ENCODE assay signal across 17 mouse cellular contexts in the genomic region with DNA sequence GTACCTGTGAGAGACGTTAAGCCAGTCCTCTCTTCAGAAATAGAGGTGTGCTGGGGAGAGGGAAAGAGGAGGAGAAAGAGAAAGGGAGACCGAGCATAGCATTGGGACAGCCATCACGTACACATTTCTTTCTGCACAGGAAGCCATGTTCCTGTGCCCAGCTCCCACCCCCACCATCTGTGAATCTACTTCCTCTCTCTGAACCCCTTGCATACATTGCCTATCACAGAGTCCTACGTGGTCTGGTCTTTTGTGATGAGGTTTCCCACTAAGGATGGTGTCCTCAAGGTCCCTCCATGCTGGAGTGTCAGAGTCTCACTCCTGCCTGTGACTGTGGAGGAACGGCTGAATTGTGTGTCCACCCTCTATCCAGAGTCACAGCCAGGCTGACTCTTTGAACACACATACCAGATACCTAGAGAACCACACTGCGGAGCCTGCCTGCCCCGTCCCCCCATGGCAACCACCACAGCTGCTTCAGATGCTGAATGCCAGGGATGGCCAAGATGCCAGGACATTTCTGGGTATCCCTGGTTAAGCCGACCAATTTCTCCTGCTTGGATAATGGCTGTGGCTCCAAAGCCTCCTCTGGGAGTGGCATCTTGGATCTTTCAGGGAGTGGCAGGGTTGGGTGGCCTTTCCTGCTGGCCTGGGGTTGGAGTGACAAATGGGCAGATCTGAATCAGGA. TPM values are rescaled to one million over a fixed set of nuclear protein-coding genes. Genes with fewer than 3 reads are reported as not detected.
DNase-seq lines count a peak whose midpoint lies in the region; ATAC-seq and TF ChIP-seq lines count a peak whose summit lies in the region.
"Had no signal": no experiment of that assay in that cellular context is flagged by ENCODE, and none has a peak within 500 bp of the region (broad histone marks: within the 10 kb centered on the region; RNA-seq: fewer than 3 reads in every experiment).

No protein-coding gene starts in this region.

- no peak overlapping the region for H3K4me2 ChIP-seq in heart, postnatal 0 days (ENCODE audit: low read depth, low read length)
- H3K4me2 ChIP-seq in neural tube, embryonic 12.5 days (replicated peaks): no peak overlapping the region
- H3K4me2 ChIP-seq in neural tube, embryonic 15.5 days: no peak overlapping the region
- H3K4me2 ChIP-seq: embryonic facial prominence, embryonic 13.5 days; hindbrain, embryonic 15.5 days; midbrain, embryonic 11.5 days had no signal

- no peak for ATAC-seq in heart, postnatal 0 days (ENCODE audit: insufficient read depth, low read depth)
- ATAC-seq in neural tube, embryonic 12.5 days (ENCODE audit: low FRiP score, low read depth): no peak
- no peak for ATAC-seq in neural tube, embryonic 15.5 days (ENCODE audit: low FRiP score)

- peak overlapping the region; percentile 37; the same call in 1 of the 2 replicates for H3K27ac ChIP-seq in heart, postnatal 0 days (ENCODE audit: low read depth)
- H3K27ac ChIP-seq in neural tube, embryonic 12.5 days: no peak overlapping the region
- no peak overlapping the region for H3K27ac ChIP-seq in neural tube, embryonic 15.5 days (replicated peaks)
- peak overlapping the region; percentile 63 for H3K27ac ChIP-seq in embryonic facial prominence, embryonic 10.5 days (replicated peaks)
- H3K27ac ChIP-seq in cerebellum, adult 2 months (ENCODE audit: insufficient read depth, low read length): no peak overlapping the region
- H3K27ac ChIP-seq: hindbrain, embryonic 15.5 days had no signal

- H3K9ac ChIP-seq in heart, postnatal 0 days (replicated peaks; ENCODE audit: low read depth, low read length): no peak overlapping the region
- 0 out of 2 replicates have a peak overlapping the region, but pooled peaks have one; percentile 7 for H3K9ac ChIP-seq in neural tube, embryonic 12.5 days
- no peak overlapping the region for H3K9ac ChIP-seq in neural tube, embryonic 15.5 days (replicated peaks)
- H3K9ac ChIP-seq: embryonic facial prominence, embryonic 13.5 days; hindbrain, embryonic 15.5 days had no signal

- no peak for TF ChIP-seq EP300 in heart, postnatal 0 days (IDR thresholded peaks at IDR 0.05; ENCODE audit: low read depth)

- TF ChIP-seq CTCF in heart, postnatal 0 days (IDR thresholded peaks at IDR 0.05; ENCODE audit: low read depth): no peak
- TF ChIP-seq CTCF in cerebellum, adult 2 months (IDR thresholded peaks at IDR 0.05; ENCODE audit: borderline replicate concordance, insufficient read depth, low read depth, low read length): no peak

- WGBS in heart, postnatal 0 days: 66% methylated on average over 8 of the region's 8 CpGs
- whole genome bisulfite sequencing in neural tube, embryonic 12.5 days: 85% methylated on average over 8 of the region's 8 CpGs
- WGBS in neural tube, embryonic 15.5 days: 85% methylated on average over 8 of the region's 8 CpGs
- 85% methylated on average over 8 of the region's 8 CpGs for WGBS in embryonic facial prominence, embryonic 10.5 days
- WGBS in cerebellum, adult 2 months: 61% methylated on average over 8 of the region's 8 CpGs

- TF ChIP-seq POLR2A in cerebellum, adult 2 months (IDR thresholded peaks at IDR 0.05; ENCODE audit: borderline replicate concordance, insufficient read depth, low read length): no peak

- H3K36me3 ChIP-seq in heart, postnatal 0 days (replicated peaks; ENCODE audit: control insufficient read depth, insufficient read depth, low read length): no peaks in the 10 kb centered on the region
- no peaks in the 10 kb centered on the region for H3K36me3 ChIP-seq in neural tube, embryonic 12.5 days
- no peaks in the 10 kb centered on the region for H3K36me3 ChIP-seq in neural tube, embryonic 15.5 days
- peaks cover 15% of the 10 kb centered on the region; the same call in 1 of the 2 replicates for H3K36me3 ChIP-seq in embryonic facial prominence, embryonic 10.5 days (replicated peaks)
- H3K36me3 ChIP-seq: embryonic facial prominence, embryonic 13.5 days; hindbrain, embryonic 15.5 days had no signal

- no peaks in the 10 kb centered on the region for H3K9me3 ChIP-seq in heart, postnatal 0 days (replicated peaks; ENCODE audit: control insufficient read depth, low read length)
- no peaks in the 10 kb centered on the region for H3K9me3 ChIP-seq in neural tube, embryonic 12.5 days
- no peaks in the 10 kb centered on the region for H3K9me3 ChIP-seq in neural tube, embryonic 15.5 days (replicated peaks)
- no peaks in the 10 kb centered on the region for H3K9me3 ChIP-seq in embryonic facial prominence, embryonic 10.5 days
- H3K9me3 ChIP-seq: embryonic facial prominence, embryonic 13.5 days; G1E; hindbrain, embryonic 15.5 days had no signal

- peaks cover 16% of the 10 kb centered on the region for H3K4me1 ChIP-seq in heart, postnatal 0 days (ENCODE audit: control insufficient read depth, insufficient read depth)
- H3K4me1 ChIP-seq in neural tube, embryonic 12.5 days: peaks cover 23% of the 10 kb centered on the region
- H3K4me1 ChIP-seq in neural tube, embryonic 15.5 days: peaks cover 28% of the 10 kb centered on the region
- H3K4me1 ChIP-seq in embryonic facial prominence, embryonic 10.5 days: peaks cover 42% of the 10 kb centered on the region
- peaks cover 7% of the 10 kb centered on the region for H3K4me1 ChIP-seq in cerebellum, adult 2 months (ENCODE audit: control insufficient read depth, insufficient read depth, low read length)

- DNase-seq in heart, postnatal 0 days (ENCODE audit: low spot score): no peak
- DNase-seq in heart, adult 8-10 months (ENCODE audit: low spot score): no peak
- no peak for DNase-seq in embryonic facial prominence, embryonic 10.5 days (ENCODE audit: low spot score)
- peak; percentile 66 for DNase-seq in thymus, postnatal 14 days
- no peak for DNase-seq in cerebellum, adult 2 months
- DNase-seq in layer of hippocampus, postnatal 14 days (ENCODE audit: low spot score in 2 of 2): no peak
- DNase-seq: cerebellum, adult 8-10 months; kidney, postnatal 25 days had no signal

- H3K27me3 ChIP-seq in heart, postnatal 0 days (ENCODE audit: control insufficient read depth, insufficient read depth, low read length): no peaks in the 10 kb centered on the region
- H3K27me3 ChIP-seq in neural tube, embryonic 12.5 days (replicated peaks): no peaks in the 10 kb centered on the region
- H3K27me3 ChIP-seq in neural tube, embryonic 15.5 days (replicated peaks): no peaks in the 10 kb centered on the region
- no peaks in the 10 kb centered on the region for H3K27me3 ChIP-seq in embryonic facial prominence, embryonic 10.5 days (replicated peaks; ENCODE audit: low read depth, poor library complexity, severe bottlenecking)
- no peaks in the 10 kb centered on the region for H3K27me3 ChIP-seq in cerebellum, adult 2 months (ENCODE audit: control insufficient read depth, insufficient read depth, low read length)
- H3K27me3 ChIP-seq: embryonic facial prominence, embryonic 13.5 days; hindbrain, embryonic 15.5 days had no signal

- no peak overlapping the region for H3K4me3 ChIP-seq in heart, postnatal 0 days (ENCODE audit: low read depth, low read length)
- H3K4me3 ChIP-seq in neural tube, embryonic 12.5 days: no peak overlapping the region
- H3K4me3 ChIP-seq in neural tube, embryonic 15.5 days (replicated peaks): no peak overlapping the region
- H3K4me3 ChIP-seq in embryonic facial prominence, embryonic 10.5 days: 0 out of 2 replicates have a peak overlapping the region, but pooled peaks have one; percentile 5
- H3K4me3 ChIP-seq in cerebellum, adult 2 months (replicated peaks; ENCODE audit: insufficient read depth, low read depth, low read length): no peak overlapping the region
- H3K4me3 ChIP-seq: embryonic facial prominence, embryonic 13.5 days; hindbrain, embryonic 15.5 days had no signal

RNA-seq across cellular contexts. Expression of a gene that starts 4.1 kb away (rescaled TPM):
- 186 and 196 TPM in 2 replicates for total RNA-seq in heart, postnatal 0 days (2014; rRNA removed; ENCODE audit: low replicate concordance)
- 39.8 and 40.4 TPM in 2 replicates for polyA plus RNA-seq in heart, postnatal 0 days (2015; fragmentation: Nextera tagmentation; extraction: Ambion mirVana)
- total RNA-seq in heart, adult 8-10 months (2022): 10 to 100 TPM; 45.4 to 57.7 (median 49.9) TPM
- polyA plus RNA-seq in neural tube, embryonic 12.5 days (2016; fragmentation: Nextera tagmentation; extraction: Ambion mirVana): 180 and 189 TPM in 2 replicates
- 55.8 and 121 TPM in 2 replicates for polyA plus RNA-seq in neural tube, embryonic 15.5 days (2015; fragmentation: Nextera tagmentation; extraction: Ambion mirVana)
- 406 and 416 TPM in 2 replicates for polyA plus RNA-seq in embryonic facial prominence, embryonic 10.5 days (2016; fragmentation: Nextera tagmentation; extraction: Ambion mirVana)
- 64.2 and 68.6 TPM in 2 replicates for polyA plus RNA-seq in cerebellum, adult 2 months (2012; rRNA removed)
- total RNA-seq in layer of hippocampus, postnatal 14 days (2021): 10 to 100 TPM; 62.9 to 70.2 TPM

RNA-seq across cellular contexts. Expression of a gene that starts 24.2 kb away (rescaled TPM):
- total RNA-seq in heart, postnatal 0 days (2014; rRNA removed; ENCODE audit: low replicate concordance): not detected in 2 replicates
- 0.70 and 0.74 TPM in 2 replicates for polyA plus RNA-seq in heart, postnatal 0 days (2015; fragmentation: Nextera tagmentation; extraction: Ambion mirVana)
- 1 to 10 TPM in 1 of 4 experiments, not detected in 3; 2.4 TPM for total RNA-seq in heart, adult 8-10 months (2022)
- polyA plus RNA-seq in neural tube, embryonic 12.5 days (2016; fragmentation: Nextera tagmentation; extraction: Ambion mirVana): 12.6 and 15.5 TPM in 2 replicates
- polyA plus RNA-seq in neural tube, embryonic 15.5 days (2015; fragmentation: Nextera tagmentation; extraction: Ambion mirVana): 9.0 and 9.5 TPM in 2 replicates
- 9.3 and 12.3 TPM in 2 replicates for polyA plus RNA-seq in embryonic facial prominence, embryonic 10.5 days (2016; fragmentation: Nextera tagmentation; extraction: Ambion mirVana)
- polyA plus RNA-seq in cerebellum, adult 2 months (2012; rRNA removed): 2.4 and 2.5 TPM in 2 replicates
- 1 to 10 TPM; 2.3 to 3.0 TPM for total RNA-seq in layer of hippocampus, postnatal 14 days (2021)
- total RNA-seq: liver, adult 2 months; neutrophil, adult 5-6 weeks had no signal

RNA-seq across cellular contexts. Expression of a gene that starts 24.3 kb away (rescaled TPM):
- 3.2 and 5.9 TPM in 2 replicates for total RNA-seq in heart, postnatal 0 days (2014; rRNA removed; ENCODE audit: low replicate concordance)
- polyA plus RNA-seq in heart, postnatal 0 days (2015; fragmentation: Nextera tagmentation; extraction: Ambion mirVana): 2.5 and 3.0 TPM in 2 replicates
- total RNA-seq in heart, adult 8-10 months (2022): under 1 TPM in 3 of 4 experiments, not detected in 1; 0.19 to 0.41 (median 0.29) TPM
- 296 and 301 TPM in 2 replicates for polyA plus RNA-seq in neural tube, embryonic 12.5 days (2016; fragmentation: Nextera tagmentation; extraction: Ambion mirVana)
- 316 and 385 TPM in 2 replicates for polyA plus RNA-seq in neural tube, embryonic 15.5 days (2015; fragmentation: Nextera tagmentation; extraction: Ambion mirVana)
- polyA plus RNA-seq in embryonic facial prominence, embryonic 10.5 days (2016; fragmentation: Nextera tagmentation; extraction: Ambion mirVana): 123 and 139 TPM in 2 replicates
- polyA plus RNA-seq in cerebellum, adult 2 months (2012; rRNA removed): 46.0 and 49.3 TPM in 2 replicates
- 10 to 100 TPM; 53.5 to 57.7 TPM for total RNA-seq in layer of hippocampus, postnatal 14 days (2021)

RNA-seq across cellular contexts. Expression of a gene that starts 29.3 kb away (rescaled TPM):
- total RNA-seq in heart, postnatal 0 days (2014; rRNA removed; ENCODE audit: low replicate concordance): not detected in 2 replicates
- 0.08 and 0.41 TPM in 2 replicates for polyA plus RNA-seq in heart, postnatal 0 days (2015; fragmentation: Nextera tagmentation; extraction: Ambion mirVana)
- under 1 TPM in 3 of 4 experiments, not detected in 1; 0.31 to 0.75 (median 0.60) TPM for total RNA-seq in heart, adult 8-10 months (2022)
- 1.6 and 2.3 TPM in 2 replicates for polyA plus RNA-seq in neural tube, embryonic 12.5 days (2016; fragmentation: Nextera tagmentation; extraction: Ambion mirVana)
- polyA plus RNA-seq in neural tube, embryonic 15.5 days (2015; fragmentation: Nextera tagmentation; extraction: Ambion mirVana): 0.33 and 11.5 TPM in 2 replicates
- 1.7 and 2.2 TPM in 2 replicates for polyA plus RNA-seq in embryonic facial prominence, embryonic 10.5 days (2016; fragmentation: Nextera tagmentation; extraction: Ambion mirVana)
- 0.29 and 0.41 TPM in 2 replicates for polyA plus RNA-seq in cerebellum, adult 2 months (2012; rRNA removed)
- under 1 TPM; 0.26 to 0.53 TPM for total RNA-seq in layer of hippocampus, postnatal 14 days (2021)
- polyA plus RNA-seq: G1E had no signal

RNA-seq across cellular contexts. Expression of a gene that starts 36.0 kb away (rescaled TPM):
- total RNA-seq in heart, postnatal 0 days (2014; rRNA removed; ENCODE audit: low replicate concordance): not detected in 2 replicates
- not detected in 2 replicates for polyA plus RNA-seq in heart, postnatal 0 days (2015; fragmentation: Nextera tagmentation; extraction: Ambion mirVana)
- under 1 TPM in 1 of 4 experiments, not detected in 3; 0.57 TPM for total RNA-seq in heart, adult 8-10 months (2022)
- polyA plus RNA-seq in neural tube, embryonic 12.5 days (2016; fragmentation: Nextera tagmentation; extraction: Ambion mirVana): 0.34 and 0.53 TPM in 2 replicates
- polyA plus RNA-seq in neural tube, embryonic 15.5 days (2015; fragmentation: Nextera tagmentation; extraction: Ambion mirVana): 0.31 and 0.50 TPM in 2 replicates
- polyA plus RNA-seq in embryonic facial prominence, embryonic 10.5 days (2016; fragmentation: Nextera tagmentation; extraction: Ambion mirVana): 0.20 TPM in 1 of 2 replicates, not detected in the other
- polyA plus RNA-seq in cerebellum, adult 2 months (2012; rRNA removed): 0.15 TPM in 1 of 2 replicates, not detected in the other
- total RNA-seq in layer of hippocampus, postnatal 14 days (2021): not detected
- total RNA-seq: G1E; left cerebral cortex, adult 18-20 months; liver, adult 2 months; neutrophil, adult 5-6 weeks had no signal
- polyA plus RNA-seq: embryonic facial prominence, embryonic 13.5 days; hindbrain, embryonic 15.5 days had no signal

Comparison
In these comparisons a context has a peak if more than half of its experiments do, and no peak if none do; other contexts are left out.
1. H3K27ac ChIP-seq: peak in heart, postnatal 0 days (single experiment) and embryonic facial prominence, embryonic 10.5 days (single experiment); none in neural tube, embryonic 12.5 days (single experiment), neural tube, embryonic 15.5 days (single experiment) and cerebellum, adult 2 months (single experiment).
2. RNA of a gene that starts 24.3 kb away (polyA plus RNA-seq): 316 to 385 TPM in neural tube, embryonic 15.5 days, 296 to 301 TPM in neural tube, embryonic 12.5 days, 123 to 139 TPM in embryonic facial prominence, embryonic 10.5 days and 46.0 to 49.3 TPM in cerebellum, adult 2 months; 2.5 to 3.0 TPM in heart, postnatal 0 days; every median in the first group is over 10 times any median in the second.